Mouse (Mus musculus) v-Abl transformed pro-B cells (cell line): ENCODE measurements around the gene Snrnp200.
"Not testable (repeated sequence)": the region's sequence is repeated elsewhere in the genome, so short reads cannot be mapped to it uniquely, and the experiment has no call there.

Experiments used
- in situ Hi-C, 2 experiments: fragments of 400-800 bp; cut with MboI; formaldehyde crosslinking; loops; one replicate each; pipeline ENCODE4 v1.15.1; 2025; ENCODE audit not compliant: unreplicated experiment in 2 of 2

The Snrnp200 gene

GRCm38 (mm10) chr2:127251457-127251856, 43.3 kb downstream of the Snrnp200 start:
- in situ Hi-C loops, result loop anchor here (5.0 kb wide), 2 partner anchors 91 to 96 kb away; no protein-coding TSS in a partner anchor

DNA sequence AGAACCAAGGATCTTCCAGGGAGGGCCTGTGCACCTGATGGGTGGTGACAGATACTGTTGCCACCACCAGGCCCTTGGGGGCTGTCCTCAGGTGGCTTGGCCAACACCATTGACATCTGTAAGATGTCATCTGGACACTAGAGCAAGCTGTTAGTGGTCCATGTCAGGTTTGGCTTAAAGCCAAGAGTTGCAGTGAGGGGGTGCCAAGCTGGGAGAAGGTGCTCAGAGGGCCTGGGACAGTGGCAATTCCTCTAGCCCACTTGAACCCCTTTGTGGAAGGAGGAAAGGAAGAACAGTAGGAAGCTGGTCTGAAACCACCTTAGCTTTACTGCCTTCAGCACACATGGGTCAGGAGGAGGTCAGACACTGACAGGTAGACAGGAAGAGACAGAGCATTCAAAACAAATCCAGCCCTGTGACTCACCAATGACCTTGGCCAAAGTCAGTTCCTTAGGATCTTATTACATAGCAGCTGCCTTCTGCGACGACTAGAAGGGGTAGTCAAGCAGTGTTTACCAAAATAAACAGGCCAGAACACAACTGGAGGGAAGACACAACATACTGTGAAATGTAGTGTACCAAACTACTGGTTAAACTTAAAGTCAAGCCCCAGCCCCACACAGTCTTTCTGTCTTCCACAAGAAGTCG, 43.8 kb downstream of the Snrnp200 start:
- in situ Hi-C loops, result loop anchor here (5.0 kb wide), 2 partner anchors 90 to 95 kb away; no protein-coding TSS in a partner anchor

DNA sequence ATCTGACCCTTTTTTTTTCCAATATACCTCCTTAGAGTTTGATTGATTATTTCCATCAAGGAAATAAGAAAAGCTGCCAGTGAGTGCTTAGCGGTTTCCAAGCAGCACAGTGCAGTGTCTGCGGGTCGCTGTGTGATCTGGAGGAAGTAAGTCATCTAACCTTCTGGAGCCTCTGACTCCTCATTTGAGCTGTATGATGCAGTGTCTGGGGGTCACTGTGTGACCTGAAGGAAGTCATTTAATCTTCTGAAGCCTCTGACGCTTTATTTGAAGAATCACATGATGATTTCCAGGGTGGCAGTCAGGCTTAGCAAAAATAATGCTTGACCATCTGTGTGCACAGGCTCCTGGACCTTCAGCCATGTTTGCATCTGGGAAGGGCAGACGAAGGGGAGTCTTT, 44.6 kb downstream of the Snrnp200 start:
- in situ Hi-C loops, result loop anchor here (5.0 kb wide), 2 partner anchors 90 to 95 kb away; no protein-coding TSS in a partner anchor

- in situ Hi-C loops, result loop anchor here (5.0 kb wide), 2 partner anchors 88 to 93 kb away; no protein-coding TSS in a partner anchor
These were observed 46.5 kb downstream of the Snrnp200 start for GRCm38 (mm10) chr2:127254604-127255134.

- in situ Hi-C loops, result no loop called here
These were observed 47.1 kb downstream of the Snrnp200 start for GRCm38 (mm10) chr2:127255294-127255693.

- in situ Hi-C loops, result no loop called here
These were observed 51.2 kb downstream of the Snrnp200 start for GRCm38 (mm10) chr2:127259340-127259739.

- in situ Hi-C loops, result no loop called here
These were observed 54.3 kb downstream of the Snrnp200 start for GRCm38 (mm10) chr2:127262480-127262879.

DNA sequence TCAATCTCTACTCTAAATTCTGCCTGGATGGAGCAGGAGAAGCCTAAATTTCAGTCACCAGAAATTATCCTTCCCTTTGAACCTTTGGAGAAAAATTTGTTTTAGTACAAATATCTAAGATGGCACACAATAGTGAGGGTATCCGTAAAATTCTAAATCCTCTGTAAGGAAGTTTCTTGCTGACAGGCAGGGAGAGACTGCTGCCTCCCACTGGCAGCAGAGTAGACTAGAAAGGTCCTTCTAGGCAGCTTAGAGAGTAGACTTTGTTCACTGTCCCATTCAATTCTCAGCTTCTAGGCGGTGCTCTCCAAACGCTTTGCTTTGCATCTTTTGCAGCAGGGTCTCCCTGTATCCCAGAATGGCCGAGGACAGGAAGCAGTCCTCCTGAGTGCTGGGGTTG, 59.7 kb downstream of the Snrnp200 start:
- in situ Hi-C loops, result no loop called here

DNA sequence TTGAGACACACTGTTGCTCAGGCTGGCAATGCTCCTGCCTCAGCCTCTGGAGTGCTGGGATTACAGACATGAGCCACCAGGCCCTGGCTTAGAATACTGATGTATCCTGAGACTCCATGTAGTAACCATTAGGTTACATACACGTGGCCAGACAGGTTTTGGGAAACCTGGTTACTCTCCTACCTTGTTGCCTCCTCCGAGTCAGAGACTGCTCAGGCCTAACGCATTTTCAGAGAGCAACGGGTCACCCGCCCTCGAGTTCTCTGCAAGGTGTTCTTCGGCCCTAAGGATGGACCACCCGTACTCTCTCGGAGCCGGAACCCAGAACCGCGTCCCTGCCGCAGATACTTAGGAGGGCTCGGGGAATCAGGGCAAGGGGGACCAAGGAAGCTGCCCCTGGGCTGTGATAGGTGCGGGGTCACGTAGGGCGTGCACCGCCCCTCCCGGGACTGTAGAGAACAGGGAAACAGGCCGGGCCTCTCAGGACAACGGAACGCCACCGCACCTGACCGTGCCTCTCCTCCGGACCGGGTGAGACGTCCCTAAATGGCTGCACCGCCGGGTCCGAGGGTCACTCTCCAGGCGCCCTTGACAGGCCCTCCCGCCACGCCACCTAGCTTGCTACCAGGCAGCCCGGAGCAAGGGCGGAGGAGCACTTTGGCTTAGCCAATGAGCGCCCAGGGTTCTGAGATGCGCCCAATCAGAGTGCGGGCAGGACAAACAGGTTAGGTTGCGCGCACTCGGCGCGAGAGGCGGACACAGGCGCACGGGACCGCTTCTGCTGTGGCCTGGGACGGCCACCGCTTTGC, 61.5 kb downstream of the Snrnp200 start, which contains the start of gene Stard7:
Stard7 (plus strand) TSS at position 728 of the 809 bp plus-strand sequence.
- in situ Hi-C loops, result no loop called here

GRCm38 (mm10) chr2:127270300-127271041, 62.3 kb downstream of the Snrnp200 start:
- in situ Hi-C loops, result no loop called here

DNA sequence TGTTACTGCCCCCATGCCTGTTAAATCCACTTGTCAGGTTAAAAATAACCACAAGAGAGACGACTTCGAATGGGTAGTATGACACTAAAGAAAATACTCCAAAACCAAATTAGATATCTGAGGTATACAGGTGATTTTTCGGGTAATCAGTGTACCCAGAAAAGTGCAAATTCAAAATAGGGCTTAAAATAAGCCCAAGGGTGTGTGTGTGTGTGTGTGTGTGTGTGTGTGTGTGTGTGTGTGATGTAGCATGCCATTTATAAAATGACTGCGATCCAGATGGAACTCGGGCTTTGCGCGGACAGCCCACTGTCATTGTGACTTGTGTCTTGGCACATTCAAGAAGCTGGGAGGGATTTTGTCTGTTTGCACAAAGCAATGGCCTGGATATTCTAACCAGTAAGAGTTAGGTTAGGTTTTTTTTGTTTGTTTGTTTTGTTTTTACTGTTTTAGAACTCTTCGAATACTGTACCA, 62.9 kb downstream of the Snrnp200 start:
- in situ Hi-C loops, result no loop called here

GRCm38 (mm10) chr2:127272049-127272448, 63.9 kb downstream of the Snrnp200 start:
- in situ Hi-C loops, result not testable (repeated sequence)

GRCm38 (mm10) chr2:127272806-127273205, 64.6 kb downstream of the Snrnp200 start:
- in situ Hi-C loops, result no loop called here

DNA sequence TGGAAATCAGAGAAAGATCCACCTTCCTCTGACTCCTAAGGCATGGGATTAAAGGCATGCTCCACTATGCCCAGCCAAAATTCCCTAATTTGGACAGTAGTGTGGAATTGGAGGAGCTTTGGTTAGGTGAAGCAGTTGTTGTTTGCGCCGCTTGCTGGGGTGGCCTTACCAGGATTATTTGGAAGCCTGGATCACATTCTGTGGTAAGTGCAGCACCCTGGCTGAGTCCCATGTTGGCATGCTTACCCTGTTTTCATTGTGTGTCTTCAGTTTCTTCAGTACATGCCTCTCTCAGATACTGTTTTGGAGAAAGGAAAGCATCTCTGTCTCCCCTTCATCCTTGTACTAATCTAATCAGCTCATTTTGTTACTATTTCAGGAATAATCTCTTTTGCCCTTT, 66.4 kb downstream of the Snrnp200 start:
- in situ Hi-C loops, result no loop called here

DNA sequence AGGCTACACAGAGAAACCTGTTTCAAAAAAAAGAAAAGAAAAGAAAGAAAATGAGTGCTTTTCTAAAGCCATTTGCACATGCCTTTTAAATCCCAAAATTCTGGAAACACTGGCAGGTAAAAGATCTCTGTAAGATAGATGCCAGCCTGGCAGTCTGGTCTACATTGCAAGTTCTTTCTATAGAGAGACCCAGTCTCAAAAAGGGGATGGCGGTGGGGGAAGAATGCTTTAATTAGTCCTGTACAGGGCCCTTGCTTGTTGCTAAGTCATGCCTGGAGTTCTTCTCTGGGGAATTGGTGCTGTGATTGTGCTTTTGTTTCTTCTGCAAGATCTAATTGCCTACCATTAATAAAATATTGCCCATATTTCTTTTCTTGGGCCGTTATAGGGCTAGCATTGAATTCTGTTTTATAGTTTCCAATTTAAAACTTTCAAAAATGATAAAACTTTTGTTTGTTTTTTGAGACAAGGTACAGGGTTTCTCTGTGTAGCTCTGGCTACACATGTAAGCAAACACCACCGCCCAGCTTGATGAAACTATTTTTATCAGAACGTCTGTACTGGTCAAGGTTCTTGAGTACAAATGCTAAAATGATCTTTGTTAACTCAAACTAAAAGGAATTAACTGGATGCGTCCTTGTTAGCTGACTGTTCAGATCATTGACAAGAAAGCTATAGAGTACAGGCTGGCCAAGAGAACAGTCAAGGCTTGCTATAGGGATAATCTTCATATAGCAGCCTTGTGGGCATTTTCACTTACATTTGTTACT, 67.5 kb downstream of the Snrnp200 start:
- in situ Hi-C loops, result no loop called here

DNA sequence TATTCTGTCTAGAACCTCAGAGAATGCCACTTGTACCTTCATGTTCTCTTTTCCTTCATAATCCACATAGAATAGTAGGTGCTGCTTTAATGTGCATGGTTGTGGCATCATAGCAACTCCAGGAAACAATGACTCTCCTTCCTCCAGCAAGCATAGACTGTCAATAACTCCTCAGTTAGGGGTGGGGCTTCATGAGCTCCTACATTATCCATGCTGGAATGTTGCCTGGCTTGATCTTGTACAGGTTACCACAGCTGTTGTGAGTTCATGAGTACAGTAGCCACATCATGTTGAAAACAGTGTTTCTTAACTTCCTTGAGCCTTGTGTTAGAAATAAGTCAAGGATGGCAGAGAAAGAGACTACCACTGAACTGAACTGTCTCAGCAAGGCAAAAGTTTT, 70.0 kb downstream of the Snrnp200 start:
- in situ Hi-C loops, result no loop called here
